Mouse (Mus musculus) limb, embryonic 14.5 days (tissue): Measurements from ENCODE around the gene Aatk. TPM values are rescaled to one million over a fixed set of nuclear protein-coding genes. Genes with fewer than 3 reads are reported as not detected.

Experiments used
- ATAC-seq: fragments of 200-750 bp; cut with Nextera tagmentation; 2 replicates; pipeline ENCODE4 v1.8.0; 2017; ENCODE audit warnings: low read depth, moderate number of reproducible peaks, moderate TSS enrichment; ENCODE audit not compliant: low FRiP score
- DNase-seq: peaks from one replicate; pipeline ENCODE4 v3.0.0-alpha.2; 2015; ENCODE audit warnings: low spot score
- H3K27ac ChIP-seq: fragments of 300-500 bp; sonication (generic); replicated peaks from 2 replicates; pipeline ENCODE4 v1.5.1; 2014; ENCODE audit warnings: low read depth, mild to moderate bottlenecking, low read length, moderate library complexity, mixed read lengths
- H3K27me3 ChIP-seq: fragments of 300-500 bp; sonication (generic); 2 replicates; pipeline ENCODE4 v1.6.1; 2014; ENCODE audit warnings: low read length, mixed read lengths; ENCODE audit not compliant: control insufficient read depth, insufficient read depth
- H3K36me3 ChIP-seq: fragments of 300-500 bp; sonication (generic); 2 replicates; pipeline ENCODE4 v1.6.1; 2014; ENCODE audit warnings: mild to moderate bottlenecking, low read length, moderate library complexity, mixed read lengths; ENCODE audit not compliant: control insufficient read depth, insufficient read depth
- H3K4me1 ChIP-seq: fragments of 300-500 bp; sonication (generic); 2 replicates; pipeline ENCODE4 v1.6.1; 2014; ENCODE audit warnings: antibody characterized with exemption, low read length, mixed read lengths; ENCODE audit not compliant: control insufficient read depth, insufficient read depth
- H3K4me2 ChIP-seq: fragments of 300-500 bp; sonication (generic); replicated peaks from 2 replicates; pipeline ENCODE4 v1.6.1; 2014; ENCODE audit warnings: low read depth, mild to moderate bottlenecking, low read length, moderate library complexity; ENCODE audit not compliant: severe bottlenecking
- H3K4me3 ChIP-seq: fragments of 300-500 bp; sonication (generic); replicated peaks from 2 replicates; pipeline ENCODE4 v1.5.1; 2014; ENCODE audit warnings: low read length
- H3K9ac ChIP-seq: fragments of 300-500 bp; sonication (generic); 2 replicates; pipeline ENCODE4 v1.6.1; 2014; ENCODE audit warnings: mild to moderate bottlenecking, low read depth, low read length, moderate library complexity; ENCODE audit not compliant: severe bottlenecking
- H3K9me3 ChIP-seq: fragments of 300-500 bp; sonication (generic); 2 replicates; pipeline ENCODE4 v1.6.1; 2016; ENCODE audit warnings: low read length; ENCODE audit not compliant: control insufficient read depth
- POLR2A ChIP-seq: fragments of 200-500 bp; IDR thresholded peaks from 2 replicates; pipeline ENCODE4 v1.8.0; 2012; ENCODE audit warnings: inconsistent platforms, mild to moderate bottlenecking, moderate library complexity, borderline replicate concordance; ENCODE audit not compliant: insufficient read depth, insufficient read length; ENCODE audit errors: extremely low read depth
- WGBS: fragments of 180-500 bp; shearing (Covaris S2); extraction: QIAGEN DNeasy Blood & Tissue Kit; methylation state at CpG from one replicate; pipeline ENCODE4 v1.1.7; 2014; 5-methylcytosine and 5-hydroxymethylcytosine counted together
- polyA plus RNA-seq, 2 experiments: library from polyadenylated mRNA; depleted of rRNA in 1 of 2; stranded (reverse) in 1 of 2; unstranded in 1 of 2; fragments of >200 nt; fragmentation: Nextera tagmentation in 1 of 2; extraction: Ambion mirVana in 1 of 2; gene quantifications; 2 replicates each; pipeline versions ENCODE4 v1.2.1 to v1.2.3; 2012 to 2014

Aatk gene
- polyA plus RNA-seq, 2 experiments = 5.9 to 14.8 TPM

DNA sequence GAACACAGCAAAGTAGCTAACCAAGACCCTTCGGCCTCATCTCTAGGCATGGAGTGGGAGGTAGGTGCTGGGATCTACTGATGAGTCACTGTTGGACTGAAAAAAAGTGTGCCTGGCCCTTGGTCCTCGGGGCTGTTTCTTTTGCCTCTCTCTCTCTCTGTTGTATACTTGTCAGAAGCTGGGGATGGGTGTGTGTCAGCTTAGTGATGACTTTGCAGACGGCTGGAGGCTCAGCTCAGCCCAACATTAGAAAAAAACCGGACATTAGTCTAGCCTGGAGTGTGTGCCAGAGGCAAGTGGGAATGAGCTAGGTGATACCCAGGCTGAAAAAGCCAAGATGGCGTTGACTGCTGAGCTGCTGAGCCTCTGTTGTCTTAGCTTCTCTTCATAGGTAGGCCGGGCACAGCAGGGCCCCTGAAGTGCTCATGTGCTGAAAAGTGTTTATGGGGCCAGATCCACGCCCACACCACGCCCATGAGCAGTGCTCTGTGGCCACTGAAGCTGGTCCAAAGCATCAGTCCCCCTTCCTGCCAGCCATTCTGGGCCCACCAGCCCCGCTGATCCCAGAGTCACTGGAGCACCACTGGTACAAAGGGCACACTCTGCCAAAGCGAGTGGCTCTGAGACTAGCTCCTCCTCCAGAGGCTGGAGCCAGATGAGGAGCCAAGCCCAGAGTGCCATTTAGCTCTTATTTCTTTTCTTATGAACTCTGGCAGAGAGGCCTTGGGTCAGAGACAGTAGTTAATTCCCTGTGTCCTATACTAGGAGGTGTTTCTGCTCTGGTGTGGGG, 67.2 kb downstream of the Aatk start:
- no peak for TF ChIP-seq POLR2A
- WGBS = 74% methylated on average over 10 of the region's 10 CpGs
- no peak overlapping the region for H3K4me2 ChIP-seq
- H3K9me3 ChIP-seq = no peaks in the 10 kb centered on the region
- ATAC-seq = no peak
- H3K27me3 ChIP-seq = no peaks in the 10 kb centered on the region
- peaks cover 3% of the 10 kb centered on the region; the same call in 1 of the 2 replicates for H3K4me1 ChIP-seq
- H3K27ac ChIP-seq = no peak overlapping the region
- H3K9ac ChIP-seq = no peak overlapping the region
- H3K36me3 ChIP-seq = peaks cover 20% of the 10 kb centered on the region
- DNase-seq = no peak
- H3K4me3 ChIP-seq = no peak overlapping the region

DNA sequence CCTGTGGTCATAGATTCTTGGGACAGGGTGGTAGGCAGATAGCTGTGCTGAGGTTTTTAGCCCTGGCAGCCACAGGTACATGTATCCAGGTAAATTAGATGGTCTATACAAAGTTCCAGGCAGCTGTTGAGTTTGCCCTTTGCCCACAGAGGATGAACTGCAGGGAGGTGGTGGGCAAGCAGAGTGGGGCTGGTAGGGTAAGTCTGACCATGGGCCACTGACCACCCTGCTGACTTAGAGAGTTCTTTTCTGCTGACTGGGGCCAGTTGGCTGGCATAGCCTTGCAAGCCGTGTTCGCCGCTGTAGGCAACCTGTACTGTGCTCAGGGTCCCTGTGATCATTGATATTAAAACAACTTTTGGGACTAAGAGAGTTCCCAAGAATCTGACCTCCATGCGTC, 68.3 kb downstream of the Aatk start:
- ATAC-seq = no peak
- Histone ChIP-seq H3K4me3 (no peak overlapping the region), H3K27ac (no peak overlapping the region), H3K4me1 (peaks cover 3% of the 10 kb centered on the region; the same call in 1 of the 2 replicates), H3K36me3 (peaks cover 20% of the 10 kb centered on the region), H3K9ac (no peak overlapping the region), H3K9me3 (no peaks in the 10 kb centered on the region), H3K27me3 (no peaks in the 10 kb centered on the region), H3K4me2 (no peak overlapping the region)
- 92% methylated on average over 4 of the region's 4 CpGs for WGBS
- DNase-seq = no peak
- TF ChIP-seq POLR2A = no peak

DNA sequence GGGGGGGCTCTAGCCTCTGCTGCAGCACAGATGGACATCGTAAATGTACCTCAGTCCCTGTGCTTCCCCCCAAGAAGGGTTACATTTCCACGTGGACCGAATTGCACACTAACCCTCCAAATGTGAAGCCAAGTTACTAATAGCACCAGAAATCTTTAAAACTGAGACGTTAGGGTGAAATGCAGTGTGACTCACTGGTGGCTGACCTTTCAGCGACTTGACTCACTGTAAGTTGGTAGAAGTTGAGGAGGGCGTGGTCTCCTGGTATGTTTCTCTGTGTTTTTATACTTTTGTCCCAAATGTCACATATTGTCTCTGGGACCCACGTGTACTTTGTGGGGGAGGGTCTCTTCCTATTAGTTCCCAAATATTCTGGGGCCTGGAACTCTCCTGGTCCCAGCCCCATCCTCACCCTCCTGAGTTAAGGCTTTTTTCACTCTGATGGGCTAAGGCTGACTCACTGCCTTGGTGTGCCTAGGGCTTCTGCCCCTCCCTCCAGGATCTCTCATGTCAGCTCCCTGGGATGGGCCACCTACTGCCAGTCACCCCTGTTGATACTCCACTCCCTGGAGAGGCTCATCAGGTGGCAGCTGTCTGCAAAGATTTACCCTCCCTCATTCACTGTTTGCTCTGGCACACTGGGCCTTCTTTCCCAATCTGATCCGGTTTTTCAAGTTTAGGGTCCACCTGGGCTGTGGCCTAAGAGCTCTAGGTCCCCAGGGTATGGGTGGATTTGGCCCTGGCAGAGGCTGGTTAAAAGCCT, 71.0 kb downstream of the Aatk start:
- Histone ChIP-seq H3K4me2 (no peak overlapping the region), H3K36me3 (peaks cover 6% of the 10 kb centered on the region), H3K4me3 (no peak overlapping the region), H3K9me3 (no peaks in the 10 kb centered on the region), H3K4me1 (peaks cover 3% of the 10 kb centered on the region; the same call in 1 of the 2 replicates), H3K9ac (no peak overlapping the region), H3K27me3 (no peaks in the 10 kb centered on the region), H3K27ac (no peak overlapping the region)
- TF ChIP-seq POLR2A = no peak
- no peak for ATAC-seq
- 59% methylated on average over 8 of the region's 8 CpGs for WGBS
- no peak for DNase-seq

DNA sequence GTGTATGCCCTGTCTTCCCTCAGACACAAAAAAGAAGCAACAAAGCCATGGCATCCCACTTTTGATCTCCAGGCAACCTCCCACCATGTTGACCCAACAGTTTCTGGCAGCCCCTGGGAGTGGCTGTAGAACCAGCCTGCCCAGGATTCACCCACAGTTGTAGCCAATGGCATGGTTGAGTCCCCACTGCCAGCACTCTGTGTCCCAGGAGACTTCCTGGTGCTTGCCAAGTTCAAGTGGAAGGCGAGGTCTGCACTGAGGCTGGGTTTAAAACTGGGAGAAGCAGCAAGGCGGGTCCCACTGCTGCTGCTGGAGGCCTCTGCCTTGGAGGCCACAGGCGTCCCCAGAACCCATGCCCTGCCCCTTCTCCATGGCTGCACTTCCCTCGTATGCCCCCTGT, 73.2 kb downstream of the Aatk start:
- DNase-seq (no peak), ATAC-seq (no peak)
- Histone ChIP-seq H3K36me3 (peaks cover 6% of the 10 kb centered on the region), H3K9ac (no peak overlapping the region), H3K27ac (no peak overlapping the region), H3K9me3 (no peaks in the 10 kb centered on the region), H3K4me1 (peaks cover 3% of the 10 kb centered on the region; the same call in 1 of the 2 replicates), H3K4me2 (no peak overlapping the region), H3K27me3 (no peaks in the 10 kb centered on the region), H3K4me3 (no peak overlapping the region)
- 98% methylated on average over 4 of the region's 4 CpGs for WGBS
- no peak for TF ChIP-seq POLR2A

DNA sequence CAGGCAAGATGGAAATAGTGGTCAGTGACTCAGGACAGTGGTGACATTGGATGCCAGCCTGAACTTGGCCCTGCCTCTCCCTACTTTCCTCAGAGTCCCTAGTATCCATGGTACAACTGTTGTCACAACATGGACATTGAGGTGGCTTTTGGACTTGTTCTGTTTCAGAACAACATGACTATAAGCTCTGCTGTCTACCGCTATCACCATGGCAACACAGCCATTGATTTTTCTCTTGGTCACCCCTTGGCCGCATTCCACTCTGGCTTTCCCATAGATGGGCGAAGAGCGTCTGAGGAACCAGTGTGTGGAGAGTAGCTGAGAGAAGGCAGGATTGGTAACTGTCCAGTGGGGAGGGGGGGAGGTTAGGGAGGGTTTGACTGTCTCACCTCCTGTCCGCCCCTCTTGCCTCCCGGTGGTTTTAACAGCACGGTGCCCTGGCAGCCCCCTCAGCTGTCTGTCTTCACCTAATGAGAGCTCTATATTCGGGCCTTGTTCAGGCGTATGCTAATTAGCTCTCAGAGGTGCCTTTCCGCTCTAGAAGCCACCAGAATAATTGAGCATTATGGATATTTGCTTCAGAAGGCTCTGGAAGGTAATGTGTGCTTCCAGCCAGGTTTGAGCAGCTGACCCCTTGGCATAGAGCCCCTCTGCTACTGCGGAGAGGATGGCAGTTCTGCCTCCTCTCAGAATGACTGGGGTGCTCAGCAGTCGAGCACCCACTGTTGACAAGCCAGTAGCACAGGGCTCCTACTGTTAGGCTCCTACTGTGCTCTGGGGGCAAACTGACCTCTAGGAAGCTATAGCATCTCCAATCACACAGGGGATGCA, 76.7 kb downstream of the Aatk start:
- Histone ChIP-seq H3K27ac (no peak overlapping the region), H3K36me3 (peaks cover 5% of the 10 kb centered on the region), H3K4me2 (no peak overlapping the region), H3K27me3 (no peaks in the 10 kb centered on the region), H3K9me3 (no peaks in the 10 kb centered on the region), H3K4me3 (no peak overlapping the region), H3K4me1 (no peaks in the 10 kb centered on the region), H3K9ac (no peak overlapping the region)
- ATAC-seq = no peak
- DNase-seq = no peak
- TF ChIP-seq POLR2A = no peak
- WGBS = 76% methylated on average over 12 of the region's 12 CpGs
